Mouse (Mus musculus) forebrain, embryonic 13.5 days (tissue): ENCODE data around the gene Slc25a35. TPM values are rescaled to one million over a fixed set of nuclear protein-coding genes. Genes with fewer than 3 reads are reported as not detected.
A peak's percentile ranks its signal among the peaks of the same experiment; 100 is the strongest.
"Not testable (repeated sequence)": the region's sequence is repeated elsewhere in the genome, so short reads cannot be mapped to it uniquely, and the experiment has no call there.

Source experiments
- ATAC-seq: fragments of 200-750 bp; cut with Nextera tagmentation; 2 replicates; pipeline ENCODE4 v1.8.0; 2017
- H3K27ac ChIP-seq: fragments of 300-500 bp; sonication (generic); 2 replicates; pipeline ENCODE4 v1.5.1; 2015; ENCODE audit warnings: inconsistent platforms, mild to moderate bottlenecking, moderate library complexity
- H3K27me3 ChIP-seq: fragments of 300-500 bp; sonication (generic); 2 replicates; pipeline ENCODE4 v1.6.1; 2015; ENCODE audit warnings: mild to moderate bottlenecking, inconsistent platforms
- H3K36me3 ChIP-seq: fragments of 300-500 bp; sonication (generic); 2 replicates; pipeline ENCODE4 v1.6.1; 2015; ENCODE audit warnings: mild to moderate bottlenecking, inconsistent platforms; ENCODE audit not compliant: poor library complexity, severe bottlenecking
- H3K4me1 ChIP-seq: fragments of 300-500 bp; sonication (generic); 2 replicates; pipeline ENCODE4 v1.6.1; 2015; ENCODE audit warnings: inconsistent platforms
- H3K4me2 ChIP-seq: fragments of 300-500 bp; sonication (generic); 2 replicates; pipeline ENCODE4 v1.6.1; 2015; ENCODE audit warnings: inconsistent platforms, mild to moderate bottlenecking, moderate library complexity
- H3K4me3 ChIP-seq: fragments of 300-500 bp; sonication (generic); 2 replicates; pipeline ENCODE4 v1.5.1; 2015; ENCODE audit warnings: mild to moderate bottlenecking, inconsistent platforms
- H3K9ac ChIP-seq: fragments of 300-500 bp; sonication (generic); 2 replicates; pipeline ENCODE4 v1.6.1; 2015; ENCODE audit warnings: mild to moderate bottlenecking, inconsistent platforms
- H3K9me3 ChIP-seq: fragments of 300-500 bp; sonication (generic); replicated peaks from 2 replicates; pipeline ENCODE4 v1.6.1; 2016; ENCODE audit warnings: inconsistent platforms
- WGBS: fragments of 180-500 bp; shearing (Covaris S2); methylation state at CpG from one replicate; pipeline ENCODE4 v1.1.7; 2015; 5-methylcytosine and 5-hydroxymethylcytosine counted together
- polyA plus RNA-seq: library from polyadenylated mRNA; unstranded; fragments of >200 nt; fragmentation: Nextera tagmentation; extraction: Ambion mirVana; gene quantifications from 2 replicates; pipeline ENCODE4 v1.2.1, GENCODE M21; 2015

Slc25a35 gene
- polyA plus RNA-seq, 1 experiment from 2014 or later, result 1.2 TPM

DNA sequence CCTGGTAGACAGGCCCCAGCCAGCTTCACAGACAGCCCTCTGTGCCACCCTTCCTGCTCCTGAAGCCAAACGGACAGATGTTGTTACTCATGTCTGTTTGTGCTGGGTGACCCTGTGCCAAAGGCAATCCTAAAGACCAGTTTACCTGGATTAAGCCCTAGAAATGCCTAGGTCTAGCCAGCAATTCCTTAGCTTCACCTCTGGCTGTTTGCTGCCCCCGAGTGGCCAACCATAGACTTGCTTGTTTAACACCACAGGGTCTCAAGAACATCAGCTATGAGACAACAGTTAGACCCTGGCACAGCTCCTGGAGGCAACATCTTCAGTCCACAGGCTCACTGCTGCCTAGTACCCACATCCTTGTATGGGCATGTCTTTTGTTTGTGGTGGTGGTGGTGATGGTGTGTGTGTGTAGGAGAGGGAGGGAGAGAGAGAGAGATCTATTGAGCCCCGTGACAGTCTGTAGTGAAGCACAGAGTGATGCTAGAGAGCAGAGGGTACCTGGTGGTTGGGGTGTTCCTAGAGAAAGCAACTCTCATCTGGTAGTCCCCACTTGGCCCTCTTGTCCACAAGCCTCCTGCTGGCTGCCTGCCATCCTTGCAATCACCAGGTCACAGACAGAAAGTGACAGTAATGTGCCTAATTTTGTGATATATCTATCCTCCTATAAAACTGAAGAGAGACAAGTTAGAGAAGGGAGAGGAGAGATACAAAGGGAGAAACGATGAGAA is 14.9 kb downstream of the Slc25a35 start:
- Histone ChIP-seq H3K27me3 (no peaks in the 10 kb centered on the region), H3K4me2 (no peak overlapping the region)

DNA sequence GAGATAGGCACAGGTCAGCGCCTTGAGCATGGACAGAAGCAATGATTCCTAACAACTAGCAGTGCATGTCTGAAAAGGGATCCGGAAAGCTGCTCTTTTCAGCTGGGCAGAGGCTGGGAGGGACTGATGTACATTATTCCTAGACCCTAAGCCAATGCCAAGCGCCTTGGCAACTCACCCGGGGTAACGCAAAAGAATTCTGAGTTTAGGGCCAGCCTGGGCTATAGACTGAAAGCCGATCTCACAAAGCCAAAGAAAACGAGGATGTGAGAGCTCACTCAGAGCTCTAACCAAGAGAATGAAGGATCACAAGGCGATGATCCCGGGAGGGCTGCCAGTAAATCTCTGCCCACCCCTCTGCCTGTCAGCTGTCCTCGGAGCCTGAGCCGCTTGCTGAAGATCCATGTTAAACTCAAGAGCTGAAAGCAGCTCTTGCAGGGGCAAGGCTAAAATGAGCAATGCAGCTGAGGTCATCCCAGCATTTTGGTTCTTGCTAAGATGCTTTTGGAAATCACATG is 19.5 kb downstream of the Slc25a35 start:
- H3K4me3 ChIP-seq, result no peak overlapping the region
- WGBS, result 85% methylated on average over 11 of the region's 11 CpGs
- peaks cover 63% of the 10 kb centered on the region for H3K36me3 ChIP-seq
- no peaks in the 10 kb centered on the region for H3K27me3 ChIP-seq
- no peaks in the 10 kb centered on the region for H3K9me3 ChIP-seq
- no peak overlapping the region for H3K4me2 ChIP-seq
- no peak for ATAC-seq
- no peak overlapping the region for H3K9ac ChIP-seq
- no peaks in the 10 kb centered on the region for H3K4me1 ChIP-seq
- H3K27ac ChIP-seq, result no peak overlapping the region

More for the DNA sequence above, 14.9 kb downstream of the Slc25a35 start:
- no peaks in the 10 kb centered on the region for H3K9me3 ChIP-seq
- no peak overlapping the region for H3K4me3 ChIP-seq
- WGBS, result 29% methylated on average over 4 of the region's 4 CpGs
- 0 out of 2 replicates have a peak, but pooled peaks have one; percentile 24 for ATAC-seq
- H3K27ac ChIP-seq, result no peak overlapping the region
- H3K9ac ChIP-seq, result no peak overlapping the region
- H3K36me3 ChIP-seq, result peaks cover 17% of the 10 kb centered on the region
- no peaks in the 10 kb centered on the region for H3K4me1 ChIP-seq

DNA sequence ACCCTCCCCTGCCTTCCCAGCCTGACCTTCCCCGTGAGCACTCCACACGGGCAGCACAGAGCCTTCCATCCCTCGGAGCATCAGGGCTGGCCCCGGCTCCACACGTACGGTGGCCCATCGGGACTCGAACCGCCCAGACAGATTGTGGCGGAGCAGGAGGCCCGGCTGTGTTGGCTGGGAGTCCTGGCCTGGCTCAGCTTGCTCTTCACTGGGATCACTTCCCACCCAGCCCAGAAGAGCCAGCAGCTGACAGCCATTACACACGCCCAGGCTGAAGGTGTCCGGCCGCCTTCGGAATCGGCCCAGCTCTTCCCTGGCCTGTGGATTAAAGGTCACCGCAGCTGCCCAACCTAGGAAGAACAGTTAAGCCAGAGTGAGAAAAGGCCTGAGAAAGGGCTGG is 20.4 kb downstream of the Slc25a35 start:
- Histone ChIP-seq H3K36me3 (peaks cover 72% of the 10 kb centered on the region), H3K4me3 (no peak overlapping the region), H3K4me2 (no peak overlapping the region), H3K27ac (no peak overlapping the region), H3K9ac (no peak overlapping the region), H3K4me1 (no peaks in the 10 kb centered on the region), H3K9me3 (no peaks in the 10 kb centered on the region), H3K27me3 (no peaks in the 10 kb centered on the region)
- ATAC-seq, result no peak
- WGBS, result 96% methylated on average over 17 of the region's 17 CpGs

DNA sequence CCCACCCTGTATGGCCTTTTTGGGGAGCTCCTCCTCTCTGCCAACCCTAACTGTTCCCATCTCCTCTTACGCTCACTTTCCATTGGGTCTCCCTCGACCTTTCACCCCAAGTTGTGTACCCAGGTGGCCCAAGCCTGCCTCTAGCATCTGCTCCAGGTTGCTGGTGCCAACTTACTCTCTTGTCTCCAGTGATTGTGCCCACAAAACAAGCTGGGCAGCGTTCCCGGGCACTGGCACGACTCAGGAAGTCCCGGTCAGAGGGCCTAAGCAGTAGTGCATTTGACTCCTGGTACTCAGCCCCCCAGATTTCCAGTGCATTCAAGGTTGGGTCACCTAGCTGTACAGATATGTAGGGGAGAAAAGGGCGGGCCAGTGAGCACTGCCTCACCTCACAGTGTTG is 25.2 kb downstream of the Slc25a35 start:
- peaks cover 98% of the 10 kb centered on the region for H3K36me3 ChIP-seq
- H3K9ac ChIP-seq, result no peak overlapping the region
- no peak for ATAC-seq
- no peaks in the 10 kb centered on the region for H3K4me1 ChIP-seq
- H3K27me3 ChIP-seq, result no peaks in the 10 kb centered on the region
- no peak overlapping the region for H3K4me2 ChIP-seq
- no peaks in the 10 kb centered on the region for H3K9me3 ChIP-seq
- WGBS, result 91% methylated on average over 7 of the region's 7 CpGs
- H3K4me3 ChIP-seq, result no peak overlapping the region
- H3K27ac ChIP-seq, result no peak overlapping the region

GRCm38 (mm10) chr11:68994377-68994776 is 26.4 kb downstream of the Slc25a35 start:
- Histone ChIP-seq H3K27ac (no peak overlapping the region), H3K9me3 (no peaks in the 10 kb centered on the region), H3K27me3 (no peaks in the 10 kb centered on the region), H3K4me3 (no peak overlapping the region), H3K4me1 (no peaks in the 10 kb centered on the region), H3K36me3 (peaks cover 98% of the 10 kb centered on the region), H3K4me2 (no peak overlapping the region), H3K9ac (no peak overlapping the region)
- no peak for ATAC-seq
- 94% methylated on average over 3 of the region's 3 CpGs for WGBS

DNA sequence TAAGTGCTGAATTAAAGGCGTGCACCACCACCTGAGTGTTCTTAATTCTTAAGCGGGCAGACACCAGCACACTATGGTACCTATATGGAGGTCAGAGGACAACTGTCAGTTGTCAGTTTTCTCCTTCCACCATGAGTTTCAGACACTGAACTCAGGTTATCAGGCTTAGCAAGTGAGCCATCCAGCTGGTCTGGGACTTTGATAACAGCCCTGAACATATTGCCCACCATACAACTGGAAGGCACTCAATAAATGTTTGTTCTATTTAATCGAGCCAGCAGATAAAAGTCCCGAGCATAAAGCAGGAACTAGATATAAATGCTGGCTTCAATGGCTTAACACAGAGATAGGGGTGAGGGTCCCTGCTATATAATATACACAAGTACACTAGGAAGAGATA is 29.1 kb downstream of the Slc25a35 start:
- Histone ChIP-seq H3K9me3 (no peaks in the 10 kb centered on the region), H3K27ac (no peak overlapping the region), H3K4me1 (no peaks in the 10 kb centered on the region), H3K9ac (no peak overlapping the region), H3K4me2 (no peak overlapping the region), H3K4me3 (no peak overlapping the region), H3K27me3 (no peaks in the 10 kb centered on the region), H3K36me3 (peaks cover 98% of the 10 kb centered on the region)
- 94% methylated on average over 4 of the region's 4 CpGs for WGBS
- ATAC-seq, result no peak

DNA sequence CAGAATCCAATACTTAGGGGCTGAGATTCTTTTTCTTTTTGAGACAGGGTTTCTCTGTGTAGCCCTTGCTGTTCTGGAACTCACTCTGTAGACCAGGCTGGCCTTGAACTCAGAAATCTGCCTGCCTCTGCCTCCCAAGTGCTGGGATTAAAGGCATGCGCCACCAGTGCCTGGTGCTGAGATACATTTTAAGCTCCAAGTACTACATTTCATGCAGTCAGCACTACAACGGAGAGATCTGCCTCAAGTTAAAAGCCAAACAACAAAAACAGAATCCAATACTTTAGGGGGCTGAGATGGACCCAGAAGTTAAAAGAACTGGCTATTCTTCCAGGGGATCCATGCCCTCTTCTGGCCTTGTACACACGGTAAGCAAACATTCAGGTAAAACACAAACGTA is 34.9 kb downstream of the Slc25a35 start:
- not testable (repeated sequence) for H3K4me3 ChIP-seq, H3K4me2 ChIP-seq, H3K4me1 ChIP-seq, H3K9me3 ChIP-seq, H3K27ac ChIP-seq, H3K9ac ChIP-seq, ATAC-seq, H3K27me3 ChIP-seq
- WGBS, result 95% methylated on average over 4 of the region's 4 CpGs
- H3K36me3 ChIP-seq, result peaks cover 58% of the 10 kb centered on the region

DNA sequence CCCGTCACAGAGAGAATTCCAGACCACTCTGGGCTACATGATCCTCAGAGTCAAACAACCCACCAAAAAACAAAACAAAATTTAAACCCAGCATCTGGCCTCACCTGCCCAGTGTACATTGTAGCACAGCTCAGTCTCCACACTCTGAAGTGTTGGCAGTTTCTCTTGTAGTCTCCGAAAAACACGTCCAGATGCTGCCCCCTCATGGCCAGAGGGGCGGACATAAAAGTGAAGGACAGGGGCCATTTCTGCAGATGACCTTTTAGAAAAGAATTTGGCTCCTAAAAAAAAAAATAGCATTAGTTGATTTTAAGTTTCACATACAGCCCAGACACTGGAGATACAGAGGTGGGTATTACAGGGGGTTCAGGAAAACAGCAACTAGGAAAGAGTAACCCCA is 35.7 kb downstream of the Slc25a35 start:
- Histone ChIP-seq H3K36me3 (peaks cover 50% of the 10 kb centered on the region), H3K27me3 (no peaks in the 10 kb centered on the region), H3K4me1 (peaks cover 12% of the 10 kb centered on the region), H3K9ac (no peak overlapping the region), H3K27ac (no peak overlapping the region), H3K9me3 (no peaks in the 10 kb centered on the region), H3K4me3 (no peak overlapping the region), H3K4me2 (no peak overlapping the region)
- WGBS, result 65% methylated on average over 4 of the region's 4 CpGs
- no peak for ATAC-seq

- H3K27me3 ChIP-seq, result no peaks in the 10 kb centered on the region
- no peak overlapping the region for H3K4me3 ChIP-seq
- H3K4me2 ChIP-seq, result no peak overlapping the region
- WGBS, result 88% methylated on average over 7 of the region's 7 CpGs
- peaks cover 34% of the 10 kb centered on the region for H3K36me3 ChIP-seq
- ATAC-seq, result no peak
- H3K9ac ChIP-seq, result 0 out of 2 replicates have a peak overlapping the region, but pooled peaks have one; percentile 16
- H3K27ac ChIP-seq, result no peak overlapping the region
- H3K4me1 ChIP-seq, result peaks cover 12% of the 10 kb centered on the region
- H3K9me3 ChIP-seq, result no peaks in the 10 kb centered on the region
Measured at GRCm38 (mm10) chr11:69005193-69005592, 37.3 kb downstream of the Slc25a35 start.

DNA sequence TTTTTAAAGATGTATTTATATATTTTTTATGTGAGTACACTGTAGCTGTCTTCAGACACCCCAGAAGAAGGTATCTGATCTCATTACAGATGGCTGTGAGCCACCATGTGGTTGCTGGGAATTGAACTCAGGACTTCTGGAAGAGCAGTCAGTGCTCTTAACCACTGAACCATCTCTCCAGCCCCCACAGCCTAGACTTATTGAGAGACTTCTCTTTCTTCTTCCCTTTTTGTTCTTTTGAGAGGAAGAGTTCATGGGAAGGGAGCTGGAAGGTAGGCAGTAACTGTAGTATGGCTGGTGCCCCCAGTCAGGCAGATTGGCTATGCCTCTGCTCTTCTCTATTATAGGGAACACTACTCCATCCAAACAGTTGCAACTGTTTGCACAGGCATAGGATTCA is 38.6 kb downstream of the Slc25a35 start:
- Histone ChIP-seq H3K36me3 (peaks cover 20% of the 10 kb centered on the region), H3K4me1 (peaks cover 19% of the 10 kb centered on the region)
- not testable (repeated sequence) for H3K9ac ChIP-seq, H3K4me3 ChIP-seq, H3K27me3 ChIP-seq, H3K9me3 ChIP-seq, H3K4me2 ChIP-seq, ATAC-seq, H3K27ac ChIP-seq

- H3K36me3 ChIP-seq, result peaks cover 2% of the 10 kb centered on the region; the same call in 1 of the 2 replicates
- peaks cover 25% of the 10 kb centered on the region for H3K4me1 ChIP-seq
- ATAC-seq, result peak; percentile 85
- peak within 1 kb of the TSS; percentile 73 for H3K27ac ChIP-seq
- peak within 1 kb of the TSS; percentile 71 for H3K4me3 ChIP-seq
- H3K27me3 ChIP-seq, result no peaks in the 10 kb centered on the region
- H3K4me2 ChIP-seq, result peak within 1 kb of the TSS; percentile 68
- 9% methylated on average over 38 of the region's 38 CpGs for WGBS
- no peaks in the 10 kb centered on the region for H3K9me3 ChIP-seq
- peak within 1 kb of the TSS; percentile 75 for H3K9ac ChIP-seq
Measured at GRCm38 (mm10) chr11:69008182-69009121, 40.5 kb downstream of the Slc25a35 start, which contains the start of gene Pfas. Gene Pfas (minus strand): TSS chr11:69008460.

GRCm38 (mm10) chr11:69009508-69009907 is 41.6 kb downstream of the Slc25a35 start:
- no peaks in the 10 kb centered on the region for H3K36me3 ChIP-seq
- no peaks in the 10 kb centered on the region for H3K27me3 ChIP-seq
- H3K27ac ChIP-seq, result no peak overlapping the region
- 90% methylated on average over 1 of the region's 1 CpGs for WGBS
- H3K9me3 ChIP-seq, result no peaks in the 10 kb centered on the region
- no peak overlapping the region for H3K4me2 ChIP-seq
- no peak overlapping the region for H3K4me3 ChIP-seq
- H3K9ac ChIP-seq, result no peak overlapping the region
- peaks cover 25% of the 10 kb centered on the region for H3K4me1 ChIP-seq
- ATAC-seq, result no peak
